Mouse (Mus musculus) monocyte, adult 59 days (primary cell): ENCODE measurements around the gene Rps15. TPM values are rescaled to one million over a fixed set of nuclear protein-coding genes. Genes with fewer than 3 reads are reported as not detected.

Experiments
- total RNA-seq, 2 experiments: library from RNA; stranded (reverse); gene quantifications; one replicate each; pipeline ENCODE4 v1.2.4; 2023

The Rps15 gene
- total RNA-seq = 1,000 to 10,000 TPM; 1,532 to 1,602 TPM

GRCm38 (mm10) chr10:80292251-80293146, at the start of gene Rps15:
TSS of gene Rps15 (plus strand) at chr10:80292453.

GRCm38 (mm10) chr10:80248971-80249640, 43.1 kb upstream of the Rps15 start, which contains the start of gene Ndufs7:
TSS of gene Ndufs7 (plus strand) at chr10:80249121.

GRCm38 (mm10) chr10:80260642-80261584, 31.3 kb upstream of the Rps15 start, which contains the start of the genes Gamt and Dazap1:
TSS of gene Gamt (minus strand) at chr10:80261012.
TSS of gene Dazap1 (plus strand) at chr10:80261486.

GRCm38 (mm10) chr10:80295618-80296425, 3.6 kb downstream of the Rps15 start, which contains the start of gene Apc2:
TSS of gene Apc2 (plus strand) at chr10:80295977.

GRCm38 (mm10) chr10:80320340-80320760, 28.1 kb downstream of the Rps15 start, which contains the start of gene 2310011J03Rik:
TSS of gene 2310011J03Rik (minus strand) at chr10:80320537.

GRCm38 (mm10) chr10:80329273-80330081, 37.2 kb downstream of the Rps15 start, which contains the start of the genes Pcsk4 and Reep6:
TSS of gene Pcsk4 (minus strand) at chr10:80329498.
TSS of gene Reep6 (plus strand) at chr10:80329953.

Other genes starting within 250 kb of the Rps15 start
- gene Gpx4, start 245.3 kb upstream of the Rps15 start, total RNA-seq = 100 to 1,000 TPM; 295 to 325 TPM
- 100 to 1,000 TPM; 221 to 224 TPM for gene Sbno2, start 186.9 kb upstream of the Rps15 start, total RNA-seq
- 100 to 1,000 TPM; 122 to 129 TPM for gene Stk11, start 176.7 kb upstream of the Rps15 start, total RNA-seq
- gene Atp5d, start 153.8 kb upstream of the Rps15 start, total RNA-seq = 100 to 1,000 TPM; 165 to 182 TPM
- gene Cbarp, start 151.6 kb upstream of the Rps15 start, total RNA-seq = 1 to 10 TPM; 3.7 to 4.5 TPM
- gene Midn, start 144.2 kb upstream of the Rps15 start, total RNA-seq = 100 to 1,000 TPM; 150 to 162 TPM
- 10 to 100 TPM; 46.0 to 76.6 TPM for gene Cirbp, start 126.5 kb upstream of the Rps15 start, total RNA-seq
- gene 1600002K03Rik, start 119.5 kb upstream of the Rps15 start, total RNA-seq = 10 to 100 TPM; 11.8 to 19.2 TPM
- under 1 TPM; 0.24 to 0.49 TPM for gene Efna2, start 113.0 kb upstream of the Rps15 start, total RNA-seq
- 10 to 100 TPM; 36.1 to 46.4 TPM for gene Mum1, start 66.0 kb upstream of the Rps15 start, total RNA-seq
- gene Ndufs7, start 43.3 kb upstream of the Rps15 start, total RNA-seq = 10 to 100 TPM; 70.2 to 74.7 TPM
- gene Gamt, start 31.4 kb upstream of the Rps15 start, total RNA-seq = 10 to 100 TPM; 12.4 to 13.8 TPM
- 10 to 100 TPM; 83.2 to 97.3 TPM for gene Dazap1, start 31.0 kb upstream of the Rps15 start, total RNA-seq
- gene Apc2, start 3.5 kb downstream of the Rps15 start, total RNA-seq = under 1 TPM in 1 of 2 experiments, not detected in 1; 0.06 TPM
- gene 2310011J03Rik, start 28.1 kb downstream of the Rps15 start, total RNA-seq = 10 to 100 TPM; 26.6 to 30.0 TPM
- not detected for gene Pcsk4, start 37.0 kb downstream of the Rps15 start, total RNA-seq
- not detected for gene Reep6, start 37.5 kb downstream of the Rps15 start, total RNA-seq
- gene Adamtsl5, start 56.0 kb downstream of the Rps15 start, total RNA-seq = under 1 TPM; 0.63 to 0.64 TPM
- not detected for gene Plk5, start 64.0 kb downstream of the Rps15 start, total RNA-seq
- gene Mex3d, start 95.2 kb downstream of the Rps15 start, total RNA-seq = 1 to 10 TPM; 9.4 to 9.6 TPM
- gene Mbd3, start 107.1 kb downstream of the Rps15 start, total RNA-seq = 10 to 100 TPM; 51.5 to 54.6 TPM
- 10 to 100 TPM; 87.0 to 91.8 TPM for gene Uqcr11, start 114.4 kb downstream of the Rps15 start, total RNA-seq
- gene Tcf3, start 141.2 kb downstream of the Rps15 start, total RNA-seq = 10 to 100 TPM; 45.8 to 51.3 TPM
- gene Onecut3, start 202.4 kb downstream of the Rps15 start, total RNA-seq = not detected
- gene Atp8b3, start 246.7 kb downstream of the Rps15 start, total RNA-seq = not detected